Mouse (Mus musculus) B cell, adult 2 months (primary cell): Measurements from ENCODE around the gene Ankdd1b.

Source experiments
- DNase-seq, 2 experiments: peaks; one replicate each; pipeline ENCODE4 v3.0.0; 2022

The Ankdd1b gene

GRCm38 (mm10) chr13:96401251-96401650, 69.7 kb downstream of the Ankdd1b start:
- DNase-seq = no peak

DNA sequence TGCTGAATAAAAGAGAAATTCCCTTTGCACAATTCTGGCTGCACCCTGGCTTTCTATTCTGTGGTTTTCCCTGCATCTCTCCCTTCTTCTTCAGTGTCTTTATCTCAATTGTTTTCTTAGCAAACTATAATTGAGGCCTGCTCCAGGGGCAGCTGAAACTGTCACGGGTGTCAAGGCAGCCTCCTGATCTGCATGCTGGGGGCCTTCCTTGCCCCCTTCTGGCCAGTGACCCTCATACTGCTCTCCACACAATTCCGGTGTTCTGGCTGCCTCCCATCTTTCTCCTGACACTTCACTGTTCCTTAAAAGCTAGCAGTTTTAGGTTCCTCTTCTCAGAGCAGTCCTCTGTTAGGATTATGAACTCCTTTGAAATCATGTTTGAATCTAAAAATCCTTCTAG, 81.7 kb downstream of the Ankdd1b start:
- no peak for DNase-seq

- DNase-seq = peak; percentile 99 to 100
Observed at GRCm38 (mm10) chr13:96388042-96388888, 82.7 kb downstream of the Ankdd1b start, which contains the start of gene Poc5. Poc5 (plus strand) TSS chr13:96388294.

GRCm38 (mm10) chr13:96377883-96378282, 93.1 kb downstream of the Ankdd1b start:
- no peak for DNase-seq

DNA sequence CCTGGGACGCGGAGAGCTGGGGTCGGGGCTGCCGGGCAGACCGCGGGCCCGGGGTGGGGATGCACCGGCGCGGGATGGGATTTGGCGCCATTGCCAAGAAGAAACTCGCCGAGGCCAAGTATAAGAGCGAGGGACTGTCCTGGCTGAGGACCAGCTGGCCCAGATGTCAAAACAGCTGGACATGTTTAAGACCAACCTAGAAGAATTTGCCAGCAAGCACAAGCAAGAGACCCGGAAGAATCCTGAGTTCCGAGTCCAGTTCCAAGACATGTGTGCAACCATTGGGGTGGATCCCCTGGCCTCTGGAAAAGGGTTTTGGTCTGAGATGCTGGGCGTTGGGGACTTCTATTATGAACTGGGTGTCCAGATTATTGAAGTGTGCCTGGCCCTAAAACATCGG, 94.1 kb downstream of the Ankdd1b start:
- no peak for DNase-seq

DNA sequence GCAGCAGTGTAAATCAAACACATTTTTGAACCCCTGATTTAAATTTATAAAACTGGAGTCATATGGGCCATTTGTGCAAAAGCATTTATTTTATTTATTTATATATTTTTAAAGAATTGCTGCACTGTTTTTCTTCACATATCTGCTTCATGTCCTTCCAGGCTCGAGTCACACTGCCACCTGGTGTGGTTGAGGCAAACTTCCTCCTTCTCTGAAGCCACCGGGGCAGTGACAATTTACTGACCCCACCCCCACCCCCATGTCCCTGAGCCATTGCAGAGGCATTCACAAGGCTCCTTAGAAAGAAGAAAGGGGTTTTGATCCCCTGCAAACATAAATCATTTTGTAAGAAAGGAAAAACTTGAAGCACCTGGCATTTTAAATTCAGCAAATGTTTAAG, 95.5 kb downstream of the Ankdd1b start:
- peak; percentile 21 to 22 for DNase-seq
